Mouse (Mus musculus) layer of hippocampus, postnatal 36 days (tissue): Measurements from ENCODE around the gene Rrp1b. TPM values are rescaled to one million over a fixed set of nuclear protein-coding genes. Genes with fewer than 3 reads are reported as not detected.
A peak's percentile ranks its signal among the peaks of the same experiment; 100 is the strongest.
"Not testable (repeated sequence)": the region's sequence is repeated elsewhere in the genome, so short reads cannot be mapped to it uniquely, and the experiment has no call there.

ENCODE experiments used
- DNase-seq, 2 experiments: peaks; one replicate each; pipeline ENCODE4 v3.0.0; 2022
- total RNA-seq, 2 experiments: library from RNA; stranded (reverse); gene quantifications; 2 replicates each; pipeline ENCODE4 v1.2.3; 2021

Rrp1b gene
- total RNA-seq, 2 experiments from 2014 or later = 17.4 to 19.0 TPM

DNA sequence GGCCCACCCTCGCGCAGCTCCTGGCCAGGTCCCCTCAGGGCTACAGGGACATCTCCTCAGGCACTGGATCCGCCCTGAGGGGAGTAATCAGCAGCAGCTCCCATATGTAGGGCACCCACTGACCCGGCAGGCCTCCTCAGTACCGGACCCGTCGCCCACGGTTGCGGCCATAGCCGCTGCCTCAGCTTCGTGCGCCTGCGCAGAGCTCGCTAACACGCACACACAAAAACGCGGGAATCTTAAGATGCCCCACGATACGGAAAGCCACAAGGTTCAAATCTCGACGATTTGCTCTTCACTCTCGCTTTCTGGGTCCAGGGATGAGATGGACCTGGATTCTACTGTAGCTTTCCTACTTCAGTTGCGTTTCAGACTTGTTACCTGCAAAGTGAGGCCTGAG, 1.6 kb upstream of the Rrp1b start:
- no peak for DNase-seq

DNA sequence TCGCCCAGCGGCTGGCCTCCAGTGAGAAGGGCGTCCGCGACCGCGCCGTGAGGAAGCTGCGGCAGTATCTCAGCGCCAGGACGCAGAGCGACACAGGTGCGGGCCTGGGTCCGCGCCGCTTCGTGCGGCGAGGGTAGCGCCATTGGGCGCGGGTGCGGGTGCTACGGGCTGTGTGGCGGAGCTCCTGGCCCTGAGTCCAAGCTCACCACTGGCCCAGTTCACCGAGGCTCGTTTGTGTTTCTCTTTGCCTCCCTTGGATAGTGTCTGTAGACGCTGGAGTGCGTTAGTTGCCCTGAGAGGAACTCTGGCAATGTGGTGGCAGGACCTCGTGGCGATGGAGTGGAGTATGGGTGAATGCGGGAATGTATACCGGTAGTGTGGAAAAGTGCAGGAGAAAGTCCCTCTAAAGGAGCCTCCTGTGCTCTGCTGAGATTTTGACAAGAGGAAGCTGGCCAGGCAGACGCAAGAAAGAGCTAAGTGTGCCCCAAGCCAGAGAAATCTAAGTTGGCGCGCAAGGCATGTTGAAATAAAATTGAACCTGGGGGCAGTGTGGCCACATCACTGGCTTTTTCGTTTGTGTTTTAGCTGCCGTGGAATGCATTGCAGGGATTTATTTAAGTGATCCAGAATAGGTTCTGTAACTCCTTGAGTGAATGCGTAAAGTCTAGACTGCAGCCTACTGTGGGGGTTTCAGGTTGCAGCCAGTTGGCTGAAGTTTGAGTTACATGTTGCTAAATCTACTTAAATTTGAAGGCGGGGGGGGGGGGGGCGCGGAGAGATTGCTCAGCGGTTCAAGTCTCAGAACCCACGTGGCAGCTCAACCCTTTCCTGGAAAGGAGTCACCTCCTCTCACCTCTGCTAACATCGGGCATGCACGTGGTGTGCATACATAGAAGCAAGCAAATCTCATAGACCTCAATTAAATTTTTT, 874 bp downstream of the Rrp1b start:
- DNase-seq = no peak

DNA sequence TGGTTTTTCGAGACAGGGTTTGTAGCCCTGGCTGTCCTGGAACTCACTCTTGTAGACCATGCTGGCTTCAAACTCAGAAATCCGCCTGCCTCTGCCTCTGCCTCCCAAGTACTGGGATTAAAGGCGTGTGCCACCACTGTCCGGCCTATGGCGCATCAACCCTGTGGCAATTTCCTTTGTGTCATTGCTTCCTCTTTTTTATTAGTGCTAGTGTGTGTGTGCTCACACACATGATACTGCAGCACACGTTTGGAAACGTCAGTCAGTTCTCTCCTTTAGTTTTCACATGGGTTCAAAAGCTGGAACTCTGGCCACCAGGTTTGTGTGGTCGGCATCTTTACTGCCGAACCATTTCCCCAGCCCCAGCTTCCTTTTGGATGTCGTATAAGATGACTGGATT, 4.4 kb downstream of the Rrp1b start:
- no peak for DNase-seq

DNA sequence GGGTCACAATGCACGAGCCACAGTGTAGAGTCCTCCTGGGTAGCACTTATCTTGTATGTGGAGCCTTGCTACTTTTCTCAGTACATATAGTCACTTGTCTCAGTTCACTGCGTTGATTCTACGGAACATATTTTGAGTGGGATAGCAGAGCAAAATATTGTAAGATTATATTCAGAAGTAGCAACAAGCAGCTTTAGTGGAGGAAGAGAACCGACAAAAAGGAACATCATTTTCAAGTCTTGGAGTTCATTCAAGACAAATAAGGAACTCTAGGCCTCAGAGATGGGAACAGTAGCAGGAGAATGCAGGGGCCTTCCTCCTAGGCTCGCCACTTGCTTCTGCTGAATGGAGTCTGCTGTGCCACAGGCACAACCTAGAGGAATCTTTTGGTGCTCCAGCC, 10.6 kb downstream of the Rrp1b start:
- peak in 1 of 2 experiments; percentile 22 for DNase-seq

DNA sequence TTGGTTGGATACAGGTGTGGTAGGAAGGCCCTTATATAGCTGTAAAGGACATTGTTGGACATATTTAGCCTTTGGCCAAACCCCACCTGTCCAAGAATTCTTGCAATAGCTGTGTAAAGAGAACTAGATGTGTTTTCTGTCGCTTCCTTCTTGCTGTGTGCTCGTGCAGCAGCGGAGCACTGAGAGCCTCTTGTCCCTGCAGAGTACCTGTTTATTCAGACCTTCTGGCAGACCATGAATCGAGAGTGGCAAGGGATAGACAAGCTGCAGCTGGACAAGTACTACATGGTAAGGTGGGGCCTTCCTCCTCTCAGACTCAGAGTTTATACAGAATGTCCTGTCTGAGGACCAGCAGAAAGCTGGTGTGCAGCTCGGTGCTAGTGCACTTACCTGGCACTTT, 12.5 kb downstream of the Rrp1b start:
- DNase-seq = no peak

DNA sequence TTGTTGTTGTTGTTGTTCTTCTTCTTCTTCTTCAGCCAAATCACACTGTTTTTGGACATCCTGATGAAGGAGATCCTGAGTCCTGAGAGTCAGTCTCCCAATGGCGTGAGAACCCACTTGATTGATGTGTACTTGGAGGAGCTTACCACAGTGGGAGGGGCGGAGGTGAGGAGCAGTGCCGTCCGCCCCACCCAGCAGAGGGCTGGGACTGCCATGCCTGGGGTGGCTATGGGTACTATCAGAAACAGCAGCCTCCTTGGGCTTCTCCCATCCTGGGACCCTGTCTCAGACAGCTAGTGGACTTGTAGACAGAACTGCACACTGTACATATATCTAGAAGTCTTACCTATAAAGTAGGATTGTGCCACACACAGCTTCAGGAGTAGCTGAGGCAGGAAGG, 14.0 kb downstream of the Rrp1b start:
- no peak for DNase-seq

DNA sequence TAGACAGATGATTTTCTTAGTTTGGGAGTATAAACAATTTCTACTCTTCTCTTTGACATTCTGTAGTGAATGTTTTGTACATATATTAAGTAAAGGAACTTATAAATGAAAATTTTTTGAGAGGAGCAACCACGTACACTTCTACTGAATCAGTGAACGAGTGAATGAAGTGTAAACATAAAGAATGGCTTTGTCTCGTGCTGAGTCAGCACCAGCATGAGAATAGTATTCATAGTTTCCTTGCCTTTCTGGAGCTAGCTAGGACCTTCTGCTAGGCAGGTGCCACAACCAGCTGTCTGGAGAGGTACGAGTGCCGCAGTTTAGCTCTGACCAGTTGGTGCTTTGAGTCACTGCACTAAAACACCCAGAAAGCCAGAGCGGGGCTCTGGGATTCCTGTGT, 14.7 kb downstream of the Rrp1b start:
- no peak for DNase-seq

DNA sequence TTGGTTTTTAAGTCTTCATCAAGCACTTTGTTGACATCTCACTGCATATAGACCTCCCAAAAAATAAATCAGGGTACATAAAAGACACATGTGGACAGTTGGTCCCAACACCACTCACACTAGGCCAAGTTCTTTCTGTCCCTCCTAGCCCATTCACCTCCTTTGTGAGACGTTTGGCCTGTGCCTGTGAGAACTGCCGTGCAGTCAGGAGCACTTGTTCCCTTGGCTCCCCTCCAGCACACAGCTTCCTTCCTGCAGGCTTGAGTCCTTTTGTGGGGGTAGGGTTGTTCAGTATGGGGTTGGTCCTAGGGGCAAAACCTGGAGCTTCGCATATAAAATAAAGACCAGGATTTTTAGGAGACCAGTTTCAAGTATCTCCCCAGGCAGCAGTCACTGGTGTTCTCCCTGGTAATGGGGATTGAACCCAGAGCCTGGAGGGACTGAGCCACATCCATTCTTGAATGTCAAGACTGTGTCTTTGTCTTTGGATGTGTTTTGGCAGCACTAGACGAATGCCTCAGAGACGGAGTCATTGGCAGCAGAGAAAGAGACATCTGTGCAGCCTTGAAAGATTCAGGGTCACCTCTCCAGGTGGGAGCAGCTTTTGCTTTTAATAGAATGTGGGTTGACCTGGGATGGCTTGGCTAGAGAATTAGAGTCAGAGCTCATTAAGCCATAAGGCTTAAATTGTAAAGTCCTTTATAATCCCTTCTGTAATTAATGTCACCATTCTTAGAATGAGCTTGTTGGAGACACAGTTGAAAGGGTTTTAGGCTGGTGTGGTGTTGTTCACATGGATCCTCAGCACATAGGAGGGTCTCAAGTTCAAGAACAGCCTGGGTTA, 16.6 kb downstream of the Rrp1b start:
- no peak for DNase-seq

DNA sequence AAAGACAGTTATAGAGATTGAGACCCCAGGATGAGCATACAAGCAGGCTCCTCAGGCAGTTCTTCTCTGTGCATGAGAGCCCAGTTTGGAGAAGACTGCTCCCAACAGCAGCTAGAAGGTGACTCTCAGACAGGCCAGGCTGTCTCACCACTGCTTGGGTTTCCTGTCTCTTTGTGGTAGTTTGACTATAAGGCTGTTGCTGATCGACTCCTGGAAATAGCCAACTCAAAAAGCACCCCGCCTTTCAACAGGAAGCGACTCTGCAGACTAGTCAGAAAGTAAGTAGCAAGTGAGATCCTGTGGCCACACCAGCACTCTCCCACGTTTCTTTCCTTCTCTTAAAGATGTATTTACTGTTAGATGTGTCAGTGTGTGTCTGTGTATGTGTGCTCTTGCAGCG, 17.8 kb downstream of the Rrp1b start:
- DNase-seq = no peak

DNA sequence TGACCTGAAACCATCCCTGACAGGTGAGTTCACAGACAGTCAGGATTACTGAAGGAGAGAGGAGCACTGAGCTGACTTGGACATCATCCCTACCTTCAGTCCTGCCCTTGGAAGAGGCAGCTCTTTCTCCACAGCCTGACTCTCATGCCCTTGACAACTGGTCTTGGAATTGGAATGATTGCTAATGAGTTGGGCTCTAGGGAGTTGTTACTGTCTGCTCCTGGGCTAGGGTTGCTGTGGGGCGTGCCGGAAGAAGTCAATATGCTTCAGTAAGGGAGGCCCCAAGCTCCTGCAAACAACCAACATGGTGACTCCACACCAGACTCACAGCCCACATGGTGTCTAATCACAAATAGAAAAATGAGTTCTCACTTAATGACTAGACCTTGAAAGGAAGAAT, 21.9 kb downstream of the Rrp1b start:
- no peak for DNase-seq

DNA sequence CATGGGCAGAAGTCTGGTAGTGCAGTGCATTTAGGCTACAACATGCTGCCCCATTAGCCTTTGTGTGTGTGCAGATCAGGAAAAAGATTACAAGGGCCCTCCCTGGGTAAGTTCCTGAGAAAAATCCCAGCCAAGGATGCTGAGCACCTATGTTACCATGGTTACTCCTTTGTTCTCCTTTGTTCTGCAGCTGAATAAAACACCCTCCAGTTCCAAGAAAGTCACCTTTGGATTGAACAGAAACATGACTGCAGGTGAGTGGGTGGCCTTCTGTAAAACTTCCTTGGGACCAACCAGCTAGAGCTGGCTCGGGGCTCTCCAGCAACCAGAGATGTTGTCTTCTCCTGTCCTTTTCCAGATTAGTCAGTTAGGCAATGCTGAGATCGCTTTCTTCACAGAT, 23.2 kb downstream of the Rrp1b start:
- no peak for DNase-seq

DNA sequence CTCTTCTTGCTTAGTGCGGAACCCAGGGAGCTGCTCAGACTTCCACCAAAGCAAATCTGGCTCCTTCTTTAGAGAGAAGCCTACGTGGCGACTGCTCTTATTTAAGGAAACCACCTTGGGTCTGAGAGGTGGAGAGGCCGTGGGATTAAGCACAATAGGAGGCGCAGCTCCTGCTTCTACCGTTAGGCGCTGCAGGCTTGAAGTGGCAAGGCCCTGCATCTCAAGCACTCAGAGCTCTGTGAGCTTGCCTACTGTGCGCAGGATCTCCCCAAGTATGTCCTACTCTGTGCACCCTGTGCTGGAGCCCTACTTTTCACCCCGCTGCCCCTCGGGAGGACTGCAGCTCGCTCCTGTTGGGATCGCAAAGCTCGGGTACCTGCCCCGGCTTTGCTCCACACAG, 25.3 kb downstream of the Rrp1b start:
- DNase-seq = no peak

DNA sequence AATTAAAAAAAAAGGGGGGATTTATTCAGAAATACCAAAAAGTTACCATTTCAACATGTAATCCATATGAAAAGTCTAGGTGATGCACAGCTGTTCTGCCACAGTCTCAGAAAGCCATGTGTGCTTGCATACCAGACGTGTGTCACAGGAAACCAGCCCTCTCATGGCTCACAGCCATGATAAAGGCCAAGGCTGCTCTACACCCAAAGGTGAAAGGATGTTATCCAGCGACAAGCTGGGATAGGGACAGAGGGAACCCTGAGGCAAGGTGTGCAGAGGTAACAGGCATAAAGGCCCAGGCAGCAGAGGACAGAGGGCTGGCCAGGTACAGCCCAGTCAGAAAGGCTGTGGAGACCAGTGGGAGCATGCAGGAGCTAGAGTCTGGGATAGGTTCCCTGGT, 27.8 kb downstream of the Rrp1b start:
- DNase-seq = no peak

DNA sequence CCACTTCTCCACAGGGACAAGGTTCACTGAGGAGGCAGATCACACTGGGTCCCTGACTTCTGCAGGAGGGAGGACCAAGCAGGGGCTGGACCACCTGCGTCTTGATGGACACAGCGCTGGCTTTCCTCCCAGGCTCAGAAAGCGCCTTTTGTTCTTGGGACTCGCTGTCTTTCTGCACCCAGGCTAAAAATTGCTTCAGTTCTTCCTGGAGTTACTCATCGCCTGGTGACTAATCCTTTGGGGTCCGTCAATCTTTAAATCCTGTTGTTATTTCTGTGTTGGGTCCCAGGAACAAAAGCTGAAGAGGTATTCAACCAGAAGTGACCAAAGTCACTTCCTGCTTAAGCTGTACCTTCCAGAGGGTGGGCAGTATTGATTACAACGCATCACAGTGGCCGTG, 28.9 kb downstream of the Rrp1b start:
- DNase-seq = not testable (repeated sequence)

DNA sequence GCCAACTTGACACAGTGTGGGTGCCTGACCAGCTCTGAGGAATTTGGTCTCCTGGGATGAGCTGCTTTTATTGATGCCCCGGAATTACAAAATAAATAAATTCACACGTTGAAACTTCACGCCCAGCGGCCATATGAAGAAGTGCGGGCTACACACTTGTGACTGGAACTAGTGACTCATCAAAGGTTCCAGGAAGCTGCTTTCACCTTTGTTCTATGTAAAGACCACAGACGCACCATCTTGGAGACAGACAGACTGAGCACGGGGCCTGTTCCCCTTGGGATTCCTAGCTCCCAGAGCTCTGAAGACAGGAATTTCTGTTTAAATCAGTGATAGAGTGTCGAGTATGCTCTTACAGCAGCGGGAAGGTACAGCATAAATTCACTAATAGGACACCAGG, 31.6 kb downstream of the Rrp1b start:
- no peak for DNase-seq

DNA sequence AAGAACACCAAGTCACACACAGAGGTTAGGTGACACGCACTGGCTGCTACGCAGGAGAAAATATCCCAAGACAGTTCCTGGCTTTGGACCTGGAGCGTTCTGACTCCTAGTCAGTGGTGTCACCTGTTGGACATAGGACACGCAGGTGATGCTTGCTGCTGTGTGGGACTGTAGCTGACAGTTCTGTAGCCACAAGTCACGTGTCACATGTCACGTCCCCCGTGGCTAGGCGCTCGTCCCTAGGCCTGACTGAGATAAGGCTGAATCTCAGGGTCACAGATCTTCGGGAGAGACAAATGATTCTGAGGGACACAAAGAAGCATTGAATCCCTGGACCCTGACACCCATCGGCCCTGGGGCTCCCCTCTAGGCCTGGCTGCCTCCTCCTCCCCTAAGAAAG, 32.5 kb downstream of the Rrp1b start:
- DNase-seq = no peak

DNA sequence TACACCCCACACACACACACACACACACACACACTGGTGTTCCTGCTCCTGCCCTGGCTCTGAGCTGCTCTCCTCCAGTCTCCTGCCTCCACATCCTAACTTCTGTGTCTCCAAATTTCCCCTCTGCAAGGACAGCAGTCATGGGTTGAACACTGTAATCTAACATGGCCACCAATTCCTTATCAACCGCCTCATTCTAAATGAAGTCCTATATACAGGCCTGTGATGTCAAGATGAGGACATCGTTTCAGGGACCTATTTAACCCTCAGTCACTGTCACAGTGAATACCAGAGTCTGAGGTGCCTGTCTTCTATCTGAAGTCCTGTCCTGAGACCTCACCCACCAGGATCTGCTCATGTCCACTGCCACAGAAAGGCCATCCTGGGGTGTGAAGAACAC, 32.9 kb downstream of the Rrp1b start:
- DNase-seq = no peak

DNA sequence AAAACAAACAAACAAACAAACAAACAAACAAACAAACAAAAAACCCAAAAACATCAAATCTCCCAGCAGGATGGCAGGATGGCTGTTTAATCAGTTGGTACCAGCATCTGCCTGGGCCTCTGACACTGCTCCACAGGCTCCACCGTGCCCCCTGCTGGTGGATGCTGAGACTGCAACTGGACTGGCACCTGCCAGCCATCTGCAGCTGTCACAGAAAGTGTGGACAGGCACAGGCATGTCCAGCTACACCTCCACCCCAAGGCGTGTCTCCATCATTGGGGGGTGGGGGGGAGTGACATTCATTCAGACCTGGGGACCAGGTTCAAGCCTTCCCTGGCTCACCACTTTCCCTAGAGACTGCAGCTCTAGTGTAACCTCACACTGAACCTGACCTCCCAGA, 37.5 kb downstream of the Rrp1b start:
- DNase-seq = peak; percentile 80 to 83

DNA sequence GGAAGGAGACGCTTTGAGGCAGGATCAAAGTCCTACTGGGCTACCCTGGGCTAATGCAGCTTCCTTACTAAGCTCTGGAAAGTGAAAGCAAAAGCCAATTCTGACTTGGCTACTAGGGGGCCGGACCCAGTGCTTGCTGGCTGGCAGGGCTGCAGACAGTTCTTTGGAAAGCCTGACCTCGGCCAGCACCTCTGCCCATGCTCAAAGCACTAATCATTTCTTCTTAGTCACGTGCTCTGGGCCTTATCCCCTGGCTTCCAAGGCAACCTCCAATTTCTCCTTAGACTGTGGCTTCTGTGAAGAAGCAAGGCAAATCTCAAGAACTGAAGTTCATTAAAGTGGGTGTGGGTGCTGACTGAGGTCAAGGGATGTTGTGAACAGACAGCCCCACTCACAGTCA, 38.8 kb downstream of the Rrp1b start:
- no peak for DNase-seq

DNA sequence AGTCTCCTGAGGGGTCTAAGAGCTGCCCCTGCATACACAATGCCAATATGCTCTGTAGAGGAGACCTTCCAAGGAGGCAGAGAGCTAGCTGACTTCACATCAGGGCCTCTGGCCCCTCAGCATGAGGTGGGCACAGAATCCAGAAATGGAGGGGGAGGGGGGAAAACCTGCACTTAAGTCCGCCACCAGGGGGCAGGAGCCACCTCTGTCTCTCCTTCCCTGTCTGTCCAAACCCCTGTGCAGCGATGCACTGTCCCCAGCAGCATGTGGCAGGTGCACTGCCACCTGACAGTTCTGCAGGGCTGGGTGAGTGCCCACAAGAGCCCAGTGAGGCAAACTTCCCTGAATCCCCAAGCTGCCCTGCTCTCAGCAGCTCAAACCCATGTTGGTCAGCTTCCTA, 39.3 kb downstream of the Rrp1b start:
- DNase-seq = peak; percentile 21 to 25

DNA sequence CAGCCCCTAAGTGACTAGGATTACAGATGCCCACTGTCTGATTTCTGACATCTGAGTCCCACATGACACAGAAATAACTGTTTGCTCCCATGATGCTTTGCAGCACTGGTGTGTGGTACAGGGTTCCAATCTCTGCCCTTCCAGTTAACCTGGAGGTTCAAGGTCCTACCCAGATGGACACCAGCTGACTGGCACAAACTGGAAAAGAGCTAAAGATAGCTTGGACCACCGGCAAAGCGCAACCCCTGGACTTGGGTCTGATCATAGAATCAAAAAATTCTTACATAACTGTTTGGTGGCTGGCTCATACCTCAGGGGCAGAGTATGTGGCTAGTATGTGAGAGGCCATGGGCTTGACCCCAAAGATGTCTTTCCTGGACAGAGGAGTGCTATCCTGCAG, 47.5 kb downstream of the Rrp1b start:
- DNase-seq = no peak

DNA sequence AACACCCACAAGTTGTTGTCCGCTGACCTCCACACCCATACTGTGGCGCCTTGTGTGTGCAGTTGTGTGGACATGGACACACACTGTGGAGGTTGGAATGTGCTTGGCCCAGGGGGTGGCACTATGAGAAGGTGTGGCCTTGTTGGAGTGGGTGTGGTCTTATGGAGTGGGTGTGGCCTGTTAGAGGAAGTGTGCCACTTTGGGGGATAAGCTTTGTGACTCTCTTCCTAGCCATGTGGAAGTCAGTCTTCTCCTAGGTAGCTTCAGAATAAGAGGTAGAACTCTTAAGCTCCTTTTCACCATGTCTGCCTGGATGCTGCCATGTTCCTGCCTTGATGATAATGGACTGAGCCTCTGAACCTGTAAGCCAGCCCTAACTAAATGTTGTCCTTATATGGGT, 51.2 kb downstream of the Rrp1b start:
- no peak for DNase-seq

DNA sequence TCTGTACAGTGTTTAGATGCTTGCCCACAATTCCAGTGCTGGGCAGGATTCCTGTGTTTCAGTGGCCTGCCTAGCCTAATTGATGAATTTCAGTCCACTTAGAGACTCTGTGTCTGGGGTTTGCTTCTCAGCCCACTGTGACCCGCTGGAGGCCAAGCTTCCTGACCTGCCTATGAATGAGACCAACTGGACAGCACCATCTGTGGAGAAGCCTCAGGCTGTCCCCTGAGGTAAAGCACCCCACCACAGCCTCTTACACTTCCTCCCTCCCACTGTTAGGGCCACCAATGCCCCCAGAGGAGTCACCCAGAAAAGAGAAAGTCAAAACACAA, 55.1 kb downstream of the Rrp1b start:
- peak in 1 of 2 experiments; percentile 15 for DNase-seq
